Mouse (Mus musculus) kidney, embryonic 14.5 days (tissue): ENCODE results near the gene 1500011B03Rik. TPM values are rescaled to one million over a fixed set of nuclear protein-coding genes. Genes with fewer than 3 reads are reported as not detected.
"Not testable (repeated sequence)": the region's sequence is repeated elsewhere in the genome, so short reads cannot be mapped to it uniquely, and the experiment has no call there.

Experiments
- ATAC-seq: fragments of 200-750 bp; cut with Nextera tagmentation; 2 replicates; pipeline ENCODE4 v1.8.0; 2017; ENCODE audit warnings: moderate number of reproducible peaks, mild to moderate bottlenecking, moderate TSS enrichment, moderate library complexity; ENCODE audit not compliant: low FRiP score, low TSS enrichment
- H3K27ac ChIP-seq: fragments of 300-500 bp; sonication (generic); 2 replicates; pipeline ENCODE4 v1.5.1; 2014; ENCODE audit warnings: low read depth, mild to moderate bottlenecking, low read length, moderate library complexity, mixed read lengths
- H3K27me3 ChIP-seq: fragments of 300-500 bp; sonication (generic); 2 replicates; pipeline ENCODE4 v1.6.1; 2014; ENCODE audit warnings: mild to moderate bottlenecking, low read length; ENCODE audit not compliant: control insufficient read depth, insufficient read depth
- H3K36me3 ChIP-seq: fragments of 300-500 bp; sonication (generic); 2 replicates; pipeline ENCODE4 v1.6.1; 2014; ENCODE audit warnings: low read length, mixed read lengths; ENCODE audit not compliant: control insufficient read depth, insufficient read depth
- H3K4me1 ChIP-seq: fragments of 300-500 bp; sonication (generic); 2 replicates; pipeline ENCODE4 v1.6.1; 2014; ENCODE audit warnings: low read length, mixed read lengths; ENCODE audit not compliant: control insufficient read depth, insufficient read depth
- H3K4me2 ChIP-seq: fragments of 300-500 bp; sonication (generic); replicated peaks from 2 replicates; pipeline ENCODE4 v1.6.1; 2014; ENCODE audit warnings: low read depth, mild to moderate bottlenecking, low read length
- H3K4me3 ChIP-seq: fragments of 300-500 bp; sonication (generic); 2 replicates; pipeline ENCODE4 v1.5.1; 2014; ENCODE audit warnings: mild to moderate bottlenecking, low read length
- H3K9ac ChIP-seq: fragments of 300-500 bp; sonication (generic); 2 replicates; pipeline ENCODE4 v1.6.1; 2014; ENCODE audit warnings: low read depth, mild to moderate bottlenecking, low read length, moderate library complexity
- H3K9me3 ChIP-seq: fragments of 300-500 bp; sonication (generic); 2 replicates; pipeline ENCODE4 v1.6.1; 2016; ENCODE audit warnings: low read length; ENCODE audit not compliant: control insufficient read depth
- WGBS: fragments of 180-500 bp; shearing (Covaris S2); extraction: QIAGEN DNeasy Blood & Tissue Kit; methylation state at CpG from one replicate; pipeline ENCODE4 v1.1.7; 2014; 5-methylcytosine and 5-hydroxymethylcytosine counted together
- polyA plus RNA-seq: library from polyadenylated mRNA; unstranded; fragments of >200 nt; fragmentation: Nextera tagmentation; extraction: Ambion mirVana; gene quantifications from 2 replicates; pipeline ENCODE4 v1.2.1, GENCODE M21; 2014

Gene 1500011B03Rik
- polyA plus RNA-seq, 1 experiment from 2014 or later = 128 TPM

DNA sequence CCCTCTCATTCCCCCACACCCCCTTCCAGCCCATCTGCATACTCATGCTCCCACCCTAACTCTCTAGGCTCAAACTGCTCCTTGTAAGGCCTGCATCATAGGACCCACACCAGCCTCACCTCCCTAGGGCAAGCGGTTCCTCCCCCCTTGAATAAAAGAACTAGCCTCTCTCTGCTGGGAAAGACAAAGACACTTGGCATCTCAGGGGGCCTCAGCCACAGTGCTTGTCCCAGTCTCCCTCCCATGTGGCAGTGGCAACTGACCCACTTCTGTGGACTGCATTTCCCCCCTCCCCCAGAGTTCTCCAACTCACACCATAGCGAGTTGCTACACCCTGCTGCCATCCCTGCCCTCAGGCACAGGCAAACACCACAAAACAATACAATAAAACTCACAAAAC is 21.1 kb upstream of the 1500011B03Rik start:
- H3K4me3 ChIP-seq, H3K27me3 ChIP-seq, H3K9ac ChIP-seq, H3K4me2 ChIP-seq, H3K9me3 ChIP-seq, H3K4me1 ChIP-seq, H3K27ac ChIP-seq, H3K36me3 ChIP-seq: not testable (repeated sequence)
- WGBS = 68% methylated on average over 2 of the region's 2 CpGs
- 0 out of 2 replicates have a peak, but pooled peaks have one; percentile 25 for ATAC-seq

- H3K4me1 ChIP-seq = 0 out of 2 replicates have a peak, but pooled peaks cover 3% of the 10 kb centered on the region
- H3K9me3 ChIP-seq = no peaks in the 10 kb centered on the region
- no peaks in the 10 kb centered on the region for H3K36me3 ChIP-seq
- H3K9ac ChIP-seq = no peak overlapping the region
- no peak overlapping the region for H3K4me2 ChIP-seq
- peak; percentile 46; the same call in 1 of the 2 replicates for ATAC-seq
- no peak overlapping the region for H3K27ac ChIP-seq
- no peak overlapping the region for H3K4me3 ChIP-seq
- no peaks in the 10 kb centered on the region for H3K27me3 ChIP-seq
- 84% methylated on average over 5 of the region's 5 CpGs for WGBS
Observed at GRCm38 (mm10) chr5:114842674-114843073, 19.4 kb upstream of the 1500011B03Rik start.

DNA sequence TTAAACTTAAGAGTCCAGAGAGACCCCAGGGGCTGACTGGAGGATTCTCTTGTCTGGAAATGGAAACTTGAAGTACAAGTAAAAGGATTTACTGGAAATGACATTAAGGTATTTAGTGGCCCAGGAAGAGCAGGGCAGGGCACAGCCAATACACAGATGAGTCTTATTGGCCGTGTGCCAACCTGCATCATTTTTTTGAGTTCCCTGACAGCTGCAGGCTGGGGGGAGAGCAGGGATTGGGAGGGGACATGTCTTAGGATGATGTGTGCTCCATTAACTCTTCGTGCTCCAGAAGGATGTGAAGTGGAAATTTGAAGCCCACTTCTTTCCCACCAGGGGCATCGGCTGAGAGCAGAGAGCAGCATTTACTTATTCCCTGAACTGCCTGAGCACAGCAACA is 18.9 kb upstream of the 1500011B03Rik start:
- 34% methylated on average over 3 of the region's 3 CpGs for WGBS
- not testable (repeated sequence) for H3K4me1 ChIP-seq, H3K36me3 ChIP-seq, H3K4me2 ChIP-seq, ATAC-seq, H3K4me3 ChIP-seq, H3K27me3 ChIP-seq, H3K9me3 ChIP-seq, H3K9ac ChIP-seq, H3K27ac ChIP-seq

- H3K36me3 ChIP-seq, H3K9me3 ChIP-seq, H3K27ac ChIP-seq, H3K27me3 ChIP-seq, H3K9ac ChIP-seq, H3K4me3 ChIP-seq, H3K4me1 ChIP-seq, H3K4me2 ChIP-seq, ATAC-seq: not testable (repeated sequence)
- WGBS = 40% methylated on average over 5 of the region's 5 CpGs
Observed at GRCm38 (mm10) chr5:114840481-114840880, 17.2 kb upstream of the 1500011B03Rik start.

DNA sequence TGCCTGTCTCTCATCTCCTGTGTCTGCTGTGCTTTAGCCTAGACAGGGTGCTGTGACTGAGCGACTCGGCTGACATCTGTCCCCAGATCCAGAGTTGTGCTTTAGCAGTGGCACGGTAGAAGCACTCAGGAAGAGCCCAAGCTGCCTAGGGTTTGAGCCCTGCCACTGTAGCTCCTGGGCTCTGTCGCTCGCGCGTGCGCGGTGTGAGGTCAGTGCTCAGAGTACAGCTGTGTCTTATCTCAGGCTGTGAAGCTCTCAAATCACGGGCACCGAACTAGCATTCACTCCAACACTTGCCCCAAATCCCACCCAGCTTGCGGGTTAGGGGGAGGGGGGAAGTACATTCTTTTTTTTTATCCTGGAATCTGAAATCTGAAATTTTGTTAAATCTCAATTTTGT is 13.6 kb upstream of the 1500011B03Rik start:
- H3K27ac ChIP-seq = no peak overlapping the region
- no peaks in the 10 kb centered on the region for H3K4me1 ChIP-seq
- H3K9me3 ChIP-seq = no peaks in the 10 kb centered on the region
- H3K9ac ChIP-seq = no peak overlapping the region
- 63% methylated on average over 12 of the region's 12 CpGs for WGBS
- H3K27me3 ChIP-seq = no peaks in the 10 kb centered on the region
- H3K36me3 ChIP-seq = no peaks in the 10 kb centered on the region
- ATAC-seq = no peak
- H3K4me3 ChIP-seq = no peak overlapping the region
- H3K4me2 ChIP-seq = no peak overlapping the region

- no peaks in the 10 kb centered on the region for H3K36me3 ChIP-seq
- no peak for ATAC-seq
- WGBS = 72% methylated on average over 3 of the region's 3 CpGs
- H3K9ac ChIP-seq = no peak overlapping the region
- H3K9me3 ChIP-seq = no peaks in the 10 kb centered on the region
- H3K4me3 ChIP-seq = no peak overlapping the region
- H3K4me1 ChIP-seq = no peaks in the 10 kb centered on the region
- H3K4me2 ChIP-seq = no peak overlapping the region
- no peak overlapping the region for H3K27ac ChIP-seq
- H3K27me3 ChIP-seq = no peaks in the 10 kb centered on the region
Observed at GRCm38 (mm10) chr5:114829740-114830139, 6.5 kb upstream of the 1500011B03Rik start.

- Histone ChIP-seq H3K9ac (no peak overlapping the region), H3K4me1 (no peaks in the 10 kb centered on the region), H3K4me3 (no peak overlapping the region), H3K36me3 (no peaks in the 10 kb centered on the region), H3K4me2 (no peak overlapping the region), H3K27me3 (no peaks in the 10 kb centered on the region), H3K9me3 (no peaks in the 10 kb centered on the region), H3K27ac (no peak overlapping the region)
- WGBS = 87% methylated on average over 12 of the region's 12 CpGs
- no peak for ATAC-seq
Observed at GRCm38 (mm10) chr5:114827427-114827826, 4.2 kb upstream of the 1500011B03Rik start.

DNA sequence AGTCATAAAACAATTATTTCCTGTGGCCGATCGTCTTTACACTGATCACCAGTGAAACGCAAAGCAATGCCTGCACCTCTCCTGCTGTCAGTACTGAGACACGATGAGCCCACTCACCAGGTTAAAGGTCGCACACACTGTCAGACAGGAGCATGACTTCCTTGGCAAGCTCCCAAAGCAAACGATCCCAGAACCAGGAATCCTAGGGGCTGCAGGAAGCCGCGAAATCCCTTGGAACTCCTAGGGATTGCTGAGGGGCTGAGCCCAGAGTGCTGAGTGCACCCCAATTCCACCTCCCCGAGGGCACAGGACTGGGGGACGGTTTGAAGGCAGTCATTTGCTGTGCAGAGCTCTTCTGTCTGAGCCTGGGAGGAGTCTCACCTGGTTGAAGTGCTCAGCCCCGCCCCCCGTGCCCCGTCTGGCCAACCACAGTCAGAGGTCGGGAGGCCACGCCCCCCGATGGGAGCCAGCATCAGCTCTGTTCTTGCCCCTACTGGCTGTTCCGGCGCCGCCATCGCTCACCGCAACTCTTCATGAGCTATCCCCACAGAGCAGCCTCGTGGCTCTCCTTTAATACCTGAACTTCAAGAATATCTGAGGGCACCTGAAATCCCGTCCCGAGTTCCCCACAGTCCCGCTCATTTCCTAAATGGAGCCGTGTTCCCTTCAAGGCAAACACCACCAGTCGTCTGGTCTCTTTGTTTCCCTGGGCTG is 2.9 kb upstream of the 1500011B03Rik start:
- Histone ChIP-seq H3K4me2 (peak overlapping the region; percentile 65), H3K9me3 (peaks cover 7% of the 10 kb centered on the region; the same call in 1 of the 2 replicates), H3K4me3 (peak overlapping the region; percentile 38), H3K27me3 (no peaks in the 10 kb centered on the region), H3K4me1 (no peaks in the 10 kb centered on the region), H3K36me3 (no peaks in the 10 kb centered on the region; the same call in 1 of the 2 replicates), H3K9ac (peak overlapping the region; percentile 44), H3K27ac (0 out of 2 replicates have a peak overlapping the region, but pooled peaks have one; percentile 51)
- peak; percentile 81 for ATAC-seq
- WGBS = 7% methylated on average over 27 of the region's 27 CpGs

DNA sequence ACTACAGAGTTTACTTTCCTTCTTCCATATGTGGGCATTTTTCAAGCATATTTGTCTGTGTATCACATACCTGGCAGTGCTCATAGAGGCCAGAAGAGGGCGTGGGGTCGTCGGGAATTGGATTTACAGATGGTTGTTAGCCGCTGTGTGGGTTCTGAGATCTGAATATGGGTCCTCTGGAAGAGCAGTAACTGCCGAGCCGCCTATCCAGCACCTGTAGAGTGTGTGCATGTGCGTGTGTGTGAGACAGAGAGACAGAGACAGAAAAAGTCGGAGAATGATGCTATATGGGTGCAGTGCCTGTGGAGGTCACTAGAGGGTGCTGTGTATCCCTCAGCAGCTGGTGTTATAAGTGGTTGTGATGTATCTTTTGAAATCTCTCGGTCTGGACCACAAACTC is 929 bp upstream of the 1500011B03Rik start:
- H3K9me3 ChIP-seq = peaks cover 7% of the 10 kb centered on the region; the same call in 1 of the 2 replicates
- 0 out of 2 replicates have a peak, but pooled peaks have one; percentile 15 for ATAC-seq
- 23% methylated on average over 9 of the region's 9 CpGs for WGBS
- no peak overlapping the region for H3K4me2 ChIP-seq
- H3K4me1 ChIP-seq = no peaks in the 10 kb centered on the region
- H3K4me3 ChIP-seq = no peak overlapping the region
- no peaks in the 10 kb centered on the region; the same call in 1 of the 2 replicates for H3K36me3 ChIP-seq
- no peak overlapping the region for H3K27ac ChIP-seq
- no peaks in the 10 kb centered on the region for H3K27me3 ChIP-seq
- no peak overlapping the region for H3K9ac ChIP-seq
